Mouse (Mus musculus) liver, postnatal 0 days (tissue): ENCODE data around the gene Pex26. TPM values are rescaled to one million over a fixed set of nuclear protein-coding genes. Genes with fewer than 3 reads are reported as not detected.

Source experiments
- ATAC-seq: fragments of 200-750 bp; cut with Nextera tagmentation; 2 replicates; pipeline ENCODE4 v1.8.0; 2017; ENCODE audit warnings: mild to moderate bottlenecking, moderate library complexity
- DNase-seq: peaks from one replicate; pipeline ENCODE4 v3.0.0-alpha.2; 2016
- H3K27ac ChIP-seq: fragments of 300-500 bp; sonication (generic); 2 replicates; pipeline ENCODE4 v1.5.1; 2014; ENCODE audit warnings: antibody characterized with exemption, moderate library complexity, mild to moderate bottlenecking, low read depth
- H3K27me3 ChIP-seq: fragments of 300-500 bp; sonication (generic); 2 replicates; pipeline ENCODE4 v1.6.1; 2014; ENCODE audit warnings: low read length, control low read depth, mixed read lengths; ENCODE audit not compliant: insufficient read depth
- H3K36me3 ChIP-seq: fragments of 300-500 bp; sonication (generic); replicated peaks from 2 replicates; pipeline ENCODE4 v1.6.1; 2014; ENCODE audit warnings: mild to moderate bottlenecking, control low read depth, low read length, moderate library complexity, mixed read lengths; ENCODE audit not compliant: insufficient read depth
- H3K4me1 ChIP-seq: fragments of 300-500 bp; sonication (generic); 2 replicates; pipeline ENCODE4 v1.6.1; 2014; ENCODE audit warnings: antibody characterized with exemption, mild to moderate bottlenecking, control low read depth; ENCODE audit not compliant: insufficient read depth
- H3K4me2 ChIP-seq: fragments of 300-500 bp; sonication (generic); 2 replicates; pipeline ENCODE4 v1.6.1; 2014; ENCODE audit warnings: low read depth, mild to moderate bottlenecking, low read length, moderate library complexity, mixed read lengths
- H3K4me3 ChIP-seq: fragments of 300-500 bp; sonication (generic); 2 replicates; pipeline ENCODE4 v1.5.1; 2014; ENCODE audit warnings: low read depth, low read length
- H3K9ac ChIP-seq: fragments of 300-500 bp; sonication (generic); replicated peaks from 2 replicates; pipeline ENCODE4 v1.6.1; 2014; ENCODE audit warnings: mild to moderate bottlenecking, moderate library complexity
- H3K9me3 ChIP-seq: fragments of 300-500 bp; sonication (generic); 2 replicates; pipeline ENCODE4 v1.6.1; 2016; ENCODE audit warnings: mild to moderate bottlenecking, control low read depth, low read length, mixed read lengths
- CTCF ChIP-seq: sonication (generic); IDR thresholded peaks from 2 replicates; pipeline ENCODE4 v1.5.1; 2016; ENCODE audit warnings: antibody characterized with exemption, low read depth
- EP300 ChIP-seq: IDR thresholded peaks from 2 replicates; pipeline ENCODE4 v1.6.1; 2016; ENCODE audit warnings: antibody characterized with exemption, low read depth, mild to moderate bottlenecking
- WGBS: fragments of 180-500 bp; shearing (Covaris S2); extraction: QIAGEN DNeasy Blood & Tissue Kit; methylation state at CpG from one replicate; pipeline ENCODE4 v1.1.7; 2014; ENCODE audit not compliant: insufficient replicate concordance; 5-methylcytosine and 5-hydroxymethylcytosine counted together
- polyA plus RNA-seq: library from polyadenylated mRNA; unstranded; fragments of >200 nt; fragmentation: Nextera tagmentation; extraction: Ambion mirVana; gene quantifications from 2 replicates; pipeline ENCODE4 v1.2.1, GENCODE M21; 2015

Pex26 gene
- polyA plus RNA-seq, 1 experiment from 2014 or later = 4.2 TPM

GRCm38 (mm10) chr6:121171102-121171501, 12.4 kb upstream of the Pex26 start:
- H3K27ac ChIP-seq = no peak overlapping the region
- H3K4me1 ChIP-seq = peaks cover 10% of the 10 kb centered on the region
- H3K9ac ChIP-seq = no peak overlapping the region
- ATAC-seq = no peak
- 64% methylated on average over 6 of the region's 6 CpGs for WGBS
- no peak overlapping the region for H3K4me3 ChIP-seq
- no peak overlapping the region for H3K4me2 ChIP-seq
- no peaks in the 10 kb centered on the region for H3K9me3 ChIP-seq
- H3K27me3 ChIP-seq = no peaks in the 10 kb centered on the region
- no peak for TF ChIP-seq CTCF
- 0 out of 2 replicates have a peak, but pooled peaks have one; percentile 24 for TF ChIP-seq EP300
- no peaks in the 10 kb centered on the region for H3K36me3 ChIP-seq
- no peak for DNase-seq

DNA sequence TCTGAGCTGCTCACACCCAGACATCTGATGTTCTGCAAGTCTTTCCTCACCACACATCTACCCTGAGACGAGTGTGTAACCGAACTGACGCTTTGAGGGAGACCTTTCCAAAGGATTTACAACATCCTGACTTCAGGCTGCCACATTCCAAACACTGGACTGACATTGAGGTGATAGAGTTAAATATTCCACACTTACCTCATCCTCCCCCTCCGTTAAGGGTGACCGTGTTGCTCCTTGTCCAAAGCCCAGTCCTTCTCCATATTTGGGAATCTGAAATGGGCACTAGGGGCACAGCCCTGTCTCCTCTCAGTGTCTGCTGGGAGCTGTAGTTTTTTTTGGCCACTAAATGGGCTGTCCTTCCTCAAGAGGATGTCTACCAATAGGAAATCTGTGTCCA, 10.0 kb upstream of the Pex26 start:
- Histone ChIP-seq H3K9me3 (no peaks in the 10 kb centered on the region), H3K27me3 (no peaks in the 10 kb centered on the region), H3K4me3 (no peak overlapping the region), H3K4me1 (peaks cover 9% of the 10 kb centered on the region; the same call in 1 of the 2 replicates), H3K36me3 (no peaks in the 10 kb centered on the region), H3K9ac (no peak overlapping the region), H3K4me2 (no peak overlapping the region), H3K27ac (no peak overlapping the region)
- ATAC-seq (no peak), DNase-seq (no peak)
- 42% methylated on average over 5 of the region's 5 CpGs for WGBS
- TF ChIP-seq CTCF (no peak), EP300 (no peak)

- no peak for DNase-seq
- 82% methylated on average over 6 of the region's 6 CpGs for WGBS
- TF ChIP-seq EP300 (no peak), CTCF (no peak)
- Histone ChIP-seq H3K9me3 (no peaks in the 10 kb centered on the region), H3K4me2 (no peak overlapping the region), H3K9ac (no peak overlapping the region), H3K27ac (no peak overlapping the region), H3K4me3 (no peak overlapping the region), H3K27me3 (no peaks in the 10 kb centered on the region), H3K36me3 (no peaks in the 10 kb centered on the region), H3K4me1 (peaks cover 9% of the 10 kb centered on the region; the same call in 1 of the 2 replicates)
- ATAC-seq = no peak
Measured at GRCm38 (mm10) chr6:121174761-121175160, 8.7 kb upstream of the Pex26 start.

DNA sequence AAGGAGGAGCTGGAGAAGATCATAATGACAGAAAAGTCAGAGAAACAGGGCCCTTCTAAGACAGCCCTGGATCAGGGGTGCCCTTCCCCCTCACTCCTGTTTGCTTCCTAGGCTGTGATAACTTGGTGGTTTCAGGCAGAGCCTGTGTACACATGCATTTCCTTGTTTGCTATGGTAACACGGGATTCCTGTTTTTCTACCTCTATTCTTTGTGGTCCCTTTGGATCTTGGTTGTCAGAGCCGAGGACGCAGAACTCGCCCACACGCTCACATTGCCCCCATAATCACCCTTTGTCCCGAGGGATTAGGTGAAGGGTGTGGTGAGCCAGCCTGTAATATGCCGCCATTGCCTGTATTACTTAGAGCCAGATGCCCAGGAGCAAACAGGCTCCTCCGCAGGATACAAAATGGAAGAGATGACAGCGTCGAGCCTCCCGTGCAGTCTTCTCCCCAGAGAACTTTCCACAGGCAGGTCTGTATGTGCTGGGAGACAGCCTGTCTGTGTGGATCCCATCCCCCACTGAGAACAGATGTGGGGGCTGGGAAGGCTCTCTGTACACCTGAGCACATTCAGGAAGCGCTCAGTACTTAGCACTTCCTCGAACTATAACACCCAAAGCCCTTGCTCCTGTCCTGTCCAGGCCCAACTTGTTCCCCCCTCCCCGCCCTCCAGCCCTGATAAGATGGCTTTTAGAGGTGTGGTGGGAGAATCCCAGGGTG, 7.3 kb upstream of the Pex26 start:
- WGBS = 40% methylated on average over 14 of the region's 14 CpGs
- no peak for ATAC-seq
- H3K4me3 ChIP-seq = no peak overlapping the region

DNA sequence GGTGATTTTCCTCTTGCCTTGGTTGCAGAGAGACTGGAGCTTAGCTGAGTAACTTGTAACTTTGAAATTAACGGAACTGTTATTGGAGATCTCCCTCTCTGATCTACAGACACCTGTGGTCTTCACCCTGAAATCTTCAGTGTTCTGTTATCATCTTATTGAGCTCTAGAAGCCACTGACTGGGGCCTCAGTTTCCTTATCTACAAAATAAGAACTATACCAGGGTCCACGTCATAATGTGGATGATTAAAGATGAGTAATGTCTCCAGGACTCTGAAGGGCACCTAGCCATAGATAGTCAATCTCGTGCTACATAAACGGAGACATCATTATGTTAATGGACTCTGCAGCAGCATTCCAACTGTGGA, 6.8 kb upstream of the Pex26 start:
- no peaks in the 10 kb centered on the region for H3K36me3 ChIP-seq
- H3K9me3 ChIP-seq = no peaks in the 10 kb centered on the region
- no peak overlapping the region for H3K4me2 ChIP-seq
- no peak for TF ChIP-seq CTCF
- no peak for TF ChIP-seq EP300
- no peak for ATAC-seq
- H3K4me3 ChIP-seq = no peak overlapping the region
- 58% methylated on average over 4 of the region's 4 CpGs for WGBS
- no peak for DNase-seq
- H3K4me1 ChIP-seq = 0 out of 2 replicates have a peak, but pooled peaks cover 4% of the 10 kb centered on the region
- H3K27me3 ChIP-seq = no peaks in the 10 kb centered on the region
- no peak overlapping the region for H3K9ac ChIP-seq
- no peak overlapping the region for H3K27ac ChIP-seq

More for the DNA sequence above, 7.3 kb upstream of the Pex26 start:
- no peak overlapping the region for H3K27ac ChIP-seq
- no peak for DNase-seq
- 0 out of 2 replicates have a peak, but pooled peaks cover 4% of the 10 kb centered on the region for H3K4me1 ChIP-seq
- no peaks in the 10 kb centered on the region for H3K36me3 ChIP-seq
- H3K4me2 ChIP-seq = no peak overlapping the region; the same call in 1 of the 2 replicates
- no peak overlapping the region for H3K9ac ChIP-seq
- no peaks in the 10 kb centered on the region for H3K9me3 ChIP-seq
- TF ChIP-seq CTCF (no peak), EP300 (no peak)
- no peaks in the 10 kb centered on the region for H3K27me3 ChIP-seq

- Histone ChIP-seq H3K4me2 (no peak overlapping the region), H3K4me3 (no peak overlapping the region), H3K9me3 (no peaks in the 10 kb centered on the region), H3K36me3 (no peaks in the 10 kb centered on the region), H3K4me1 (0 out of 2 replicates have a peak, but pooled peaks cover 4% of the 10 kb centered on the region), H3K27ac (no peak overlapping the region), H3K9ac (no peak overlapping the region), H3K27me3 (no peaks in the 10 kb centered on the region)
- 82% methylated on average over 7 of the region's 7 CpGs for WGBS
- TF ChIP-seq EP300 (no peak), CTCF (no peak)
- no peak for DNase-seq
- ATAC-seq = no peak
Measured at GRCm38 (mm10) chr6:121177118-121177708, 6.3 kb upstream of the Pex26 start.
